Mouse (Mus musculus) lung, postnatal 0 days (tissue): ENCODE results near the gene Large1.

Experiments used
- CTCF ChIP-seq: IDR thresholded peaks from 2 replicates; pipeline ENCODE4 v1.5.1; 2016; ENCODE audit warnings: antibody characterized with exemption, mild to moderate bottlenecking
- EP300 ChIP-seq: IDR thresholded peaks from 2 replicates; pipeline ENCODE4 v1.6.1; 2016; ENCODE audit warnings: antibody characterized with exemption, mild to moderate bottlenecking, control low read depth

- TF ChIP-seq CTCF (no peak), EP300 (no peak)
Measured at GRCm38 (mm10) chr8:73295531-73295930, 57.8 kb downstream of the Large1 start.
